13 mouse cellular contexts compared by ENCODE assay signal in the genomic region with DNA sequence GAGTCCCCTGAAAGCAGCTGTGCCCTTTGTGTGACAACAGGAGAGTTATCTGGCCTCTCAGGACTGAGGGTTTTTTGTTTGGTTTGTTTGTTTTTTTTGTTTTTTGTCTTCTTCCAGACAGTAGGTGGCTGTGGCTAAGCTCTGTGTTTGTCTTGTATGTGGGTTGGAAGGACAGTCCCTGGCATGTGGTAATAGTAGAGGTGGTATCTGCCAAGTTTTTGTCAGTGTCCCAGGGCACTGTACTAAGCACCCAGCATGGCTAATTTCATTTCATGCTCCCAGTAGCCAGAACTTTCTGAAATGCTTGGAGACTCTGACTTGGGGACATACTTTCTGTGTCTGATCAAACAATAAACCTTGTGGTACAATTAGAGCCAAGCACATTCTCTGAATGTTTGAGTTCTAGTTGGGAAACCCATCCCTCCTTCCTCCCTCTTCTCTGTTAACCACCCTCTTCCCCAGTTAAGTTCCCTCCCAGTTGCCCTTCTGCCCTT.
DNase-seq lines count a peak whose midpoint lies in the region.
"Had no signal": no experiment of that assay in that cellular context is flagged by ENCODE, and none has a peak within 500 bp of the region (broad histone marks: within the 10 kb centered on the region; RNA-seq: fewer than 3 reads in every experiment).

No protein-coding gene starts in this region.

- DNase-seq in cerebellum, adult 9-10 months, result peak; percentile 25
- DNase-seq in cerebellum, postnatal 4 days (ENCODE audit: low spot score in 2 of 2), result no peak
- peak; percentile 5 for DNase-seq in lung, postnatal 25 days (ENCODE audit: low spot score)
- DNase-seq in lung, postnatal 14 days, result no peak
- peak; percentile 86 for DNase-seq in fat pad, adult 2 months (ENCODE audit: extremely low read depth, low read depth, low spot score)
- DNase-seq in spleen, adult 12 weeks (ENCODE audit: low spot score), result no peak
- DNase-seq: B cell, adult 2 months; cerebellum, adult 11 months; gastrocnemius, postnatal 25 days; heart, postnatal 4 days; kidney, adult 8-10 months; kidney, postnatal 4 days; right cerebral cortex, postnatal 4 days had no signal

Comparison
In these comparisons a context has a peak if more than half of its experiments do, and no peak if none do; other contexts are left out.
1. DNase-seq: peak in cerebellum, adult 9-10 months (single experiment), lung, postnatal 25 days (single experiment) and fat pad, adult 2 months (single experiment); none in cerebellum, postnatal 4 days (0 of 2), lung, postnatal 14 days (single experiment) and spleen, adult 12 weeks (single experiment).